Mouse (Mus musculus) heart, postnatal 0 days (tissue): ENCODE measurements at regions not wholly inside any gene's neighbourhood (a gene's known extent, or its start where the extent isn't known, plus 50 kb on each side); places are given as distances from the start of the nearest gene placed in this dataset.

Source experiments
- CTCF ChIP-seq: IDR thresholded peaks from 2 replicates; pipeline ENCODE4 v1.5.1; 2016; ENCODE audit warnings: antibody characterized with exemption, control low read depth, low read depth
- EP300 ChIP-seq: IDR thresholded peaks from 2 replicates; pipeline ENCODE4 v1.6.1; 2016; ENCODE audit warnings: antibody characterized with exemption, low read depth

DNA sequence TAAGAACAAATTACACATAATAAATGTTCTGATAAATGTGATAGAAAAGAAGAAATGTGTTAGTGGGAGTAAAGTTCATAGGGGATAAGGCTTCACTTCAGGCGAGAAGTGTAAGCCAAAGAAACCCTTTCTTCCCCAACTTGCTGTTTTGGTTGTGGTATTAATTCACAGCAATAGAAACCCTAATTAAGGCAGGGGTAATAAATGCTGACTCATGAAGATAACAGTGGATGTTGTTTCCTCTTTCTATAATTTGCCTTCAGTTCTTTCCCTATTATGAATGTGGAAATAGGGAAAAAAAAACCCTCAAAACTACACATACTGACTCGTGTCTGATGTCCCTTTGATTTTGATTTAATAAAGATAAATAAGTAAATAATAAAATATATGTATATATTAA is 104.8 kb upstream of the Ccn2 start:
- no peak for TF ChIP-seq CTCF
- TF ChIP-seq EP300: no peak
